Mouse (Mus musculus): ENCODE measurements around the gene Rnf208.

The Rnf208 gene

GRCm38 (mm10) chr2:25224766-25225752 lies 17.0 kb upstream of the Rnf208 start:
- no peak for DNase-seq (ENCODE audit: low spot score)

- DNase-seq (ENCODE audit: low spot score): no peak
Measured at GRCm38 (mm10) chr2:25225811-25226379, 16.2 kb upstream of the Rnf208 start.

- no peak for DNase-seq (ENCODE audit: low spot score)
Measured at GRCm38 (mm10) chr2:25226864-25227263, 15.2 kb upstream of the Rnf208 start.

- no peak for DNase-seq (ENCODE audit: low spot score)
Measured at GRCm38 (mm10) chr2:25227406-25227805, 14.6 kb upstream of the Rnf208 start.

GRCm38 (mm10) chr2:25228431-25228889 lies 13.6 kb upstream of the Rnf208 start:
- peak; percentile 87 for DNase-seq (ENCODE audit: low spot score)

- DNase-seq (ENCODE audit: low spot score): no peak
Measured at GRCm38 (mm10) chr2:25228995-25229530, 13.0 kb upstream of the Rnf208 start.

GRCm38 (mm10) chr2:25229582-25229981 lies 12.5 kb upstream of the Rnf208 start:
- DNase-seq (ENCODE audit: low spot score): no peak

- no peak for DNase-seq (ENCODE audit: low spot score)
Measured at GRCm38 (mm10) chr2:25230581-25230980, 11.5 kb upstream of the Rnf208 start.

- DNase-seq (ENCODE audit: low spot score): no peak
Measured at GRCm38 (mm10) chr2:25231038-25231437, 11.0 kb upstream of the Rnf208 start.

GRCm38 (mm10) chr2:25233421-25233820 lies 8.6 kb upstream of the Rnf208 start:
- no peak for DNase-seq (ENCODE audit: low spot score)

GRCm38 (mm10) chr2:25234050-25234449 lies 8.0 kb upstream of the Rnf208 start, which contains the start of gene Slc34a3:
TSS of gene Slc34a3 (minus strand) at chr2:25234364.
- no peak for DNase-seq (ENCODE audit: low spot score)

- no peak for DNase-seq (ENCODE audit: low spot score)
Measured at GRCm38 (mm10) chr2:25234551-25235220, 7.4 kb upstream of the Rnf208 start.

- no peak for DNase-seq (ENCODE audit: low spot score)
Measured at GRCm38 (mm10) chr2:25236614-25237013, 5.4 kb upstream of the Rnf208 start, which contains the start of gene Rnf224. TSS of gene Rnf224 (minus strand) at chr2:25236787.

GRCm38 (mm10) chr2:25237522-25237921 lies 4.5 kb upstream of the Rnf208 start:
- no peak for DNase-seq (ENCODE audit: low spot score)

- DNase-seq (ENCODE audit: low spot score): no peak
Measured at GRCm38 (mm10) chr2:25238106-25238505, 3.9 kb upstream of the Rnf208 start.

GRCm38 (mm10) chr2:25239766-25240165 lies 2.3 kb upstream of the Rnf208 start:
- DNase-seq (ENCODE audit: low spot score): no peak

GRCm38 (mm10) chr2:25240310-25240709 lies 1.7 kb upstream of the Rnf208 start:
- DNase-seq (ENCODE audit: low spot score): no peak

- DNase-seq (ENCODE audit: low spot score): peak; percentile 63
Measured at GRCm38 (mm10) chr2:25240723-25241437, 1.2 kb upstream of the Rnf208 start.

GRCm38 (mm10) chr2:25241438-25241775 lies 648 bp upstream of the Rnf208 start:
- DNase-seq (ENCODE audit: low spot score): no peak

- DNase-seq (ENCODE audit: low spot score): no peak
Measured at GRCm38 (mm10) chr2:25243342-25243741, 1.3 kb downstream of the Rnf208 start.

- DNase-seq (ENCODE audit: low spot score): no peak
Measured at GRCm38 (mm10) chr2:25244144-25244543, 2.1 kb downstream of the Rnf208 start.
